Mouse (Mus musculus): ENCODE data around the gene Cd59b. TPM values are rescaled to one million over a fixed set of nuclear protein-coding genes. Genes with fewer than 3 reads are reported as not detected.

The Cd59b gene
- polyA plus RNA-seq, 1 experiment from 2014 or later = 2.6 TPM

Other genes with a start within 250 kb of the Cd59b start
- gene Lmo2, start 111.9 kb upstream of the Cd59b start, polyA plus RNA-seq (2016; fragmentation: Nextera tagmentation; extraction: Ambion mirVana) = 29.1 and 39.5 TPM in 2 replicates
- gene Fbxo3, start 42.1 kb upstream of the Cd59b start, polyA plus RNA-seq (2016; fragmentation: Nextera tagmentation; extraction: Ambion mirVana) = 56.3 and 62.9 TPM in 2 replicates
- gene 4931422A03Rik, start 41.5 kb upstream of the Cd59b start, polyA plus RNA-seq (2016; fragmentation: Nextera tagmentation; extraction: Ambion mirVana) = 2.4 and 2.7 TPM in 2 replicates
- gene Gm10912, start 4.0 kb upstream of the Cd59b start, polyA plus RNA-seq (2016; fragmentation: Nextera tagmentation; extraction: Ambion mirVana) = not detected in 2 replicates
- gene Gm10799, start 1.3 kb upstream of the Cd59b start, polyA plus RNA-seq (2016; fragmentation: Nextera tagmentation; extraction: Ambion mirVana) = not detected in 2 replicates
- 14.3 and 16.6 TPM in 2 replicates for gene Cd59a, start 26.0 kb downstream of the Cd59b start, polyA plus RNA-seq (2016; fragmentation: Nextera tagmentation; extraction: Ambion mirVana)
- gene A930018P22Rik, start 52.9 kb downstream of the Cd59b start, polyA plus RNA-seq (2016; fragmentation: Nextera tagmentation; extraction: Ambion mirVana) = not detected in 2 replicates